9 mouse cellular contexts compared by ENCODE assay signal in genomic region chr5:134101883-134102282, GRCm38 (mm10). TPM values are rescaled to one million over a fixed set of nuclear protein-coding genes. Genes with fewer than 3 reads are reported as not detected.
A peak's percentile ranks its signal among the peaks of the same experiment; 100 is the strongest.
DNase-seq lines count a peak whose midpoint lies in the region; ATAC-seq and TF ChIP-seq lines count a peak whose summit lies in the region.
"Had no signal": no experiment of that assay in that cellular context is flagged by ENCODE, and none has a peak within 500 bp of the region (broad histone marks: within the 10 kb centered on the region; RNA-seq: fewer than 3 reads in every experiment).

No protein-coding gene starts in this region.

- TF ChIP-seq POLR2A in small intestine, adult 2 months (IDR thresholded peaks at IDR 0.05; ENCODE audit: low read depth, low read length), result no peak

- TF ChIP-seq CTCF in forebrain, postnatal 0 days (IDR thresholded peaks at IDR 0.05; ENCODE audit: low read depth), result no peak
- TF ChIP-seq CTCF in small intestine, adult 2 months (IDR thresholded peaks at IDR 0.05; ENCODE audit: extremely low read depth, insufficient read length, insufficient replicate concordance, low read depth, low read length), result no peak

- peak; percentile 15 for DNase-seq in adrenal gland, postnatal 14 days
- DNase-seq in adrenal gland, postnatal 25 days, result no peak
- peak; percentile 77 for DNase-seq in 3T3-L1 (ENCODE audit: low read depth, low spot score)
- DNase-seq in forebrain, postnatal 0 days, result no peak
- DNase-seq in kidney, postnatal 4 days, result peak; percentile 46 to 67
- no peak for DNase-seq in right cerebral cortex, postnatal 25 days

- peaks cover 15% of the 10 kb centered on the region; the same call in 1 of the 2 replicates for H3K4me1 ChIP-seq in forebrain, postnatal 0 days (ENCODE audit: insufficient read depth)
- peaks cover 8% of the 10 kb centered on the region for H3K4me1 ChIP-seq in small intestine, adult 2 months (ENCODE audit: control insufficient read depth, insufficient read depth, insufficient read length, low read length)
- peaks cover 27% of the 10 kb centered on the region for H3K4me1 ChIP-seq in liver, embryonic 12.5 days

- no peaks in the 10 kb centered on the region for H3K27me3 ChIP-seq in forebrain, postnatal 0 days (ENCODE audit: insufficient read depth, low read length)
- no peaks in the 10 kb centered on the region for H3K27me3 ChIP-seq in small intestine, adult 2 months (ENCODE audit: control insufficient read depth, insufficient read depth, low read length)
- H3K27me3 ChIP-seq in liver, embryonic 12.5 days (replicated peaks), result peaks cover 30% of the 10 kb centered on the region

- H3K4me2 ChIP-seq in forebrain, postnatal 0 days (ENCODE audit: low read depth), result peak overlapping the region; percentile 85
- no peak overlapping the region for H3K4me2 ChIP-seq in liver, embryonic 12.5 days
- H3K4me2 ChIP-seq: liver, embryonic 15.5 days had no signal

- ATAC-seq in forebrain, postnatal 0 days, result no peak
- no peak for ATAC-seq in liver, embryonic 12.5 days

- H3K27ac ChIP-seq in forebrain, postnatal 0 days (ENCODE audit: low read depth, low read length), result no peak overlapping the region
- peak overlapping the region; percentile 66 for H3K27ac ChIP-seq in small intestine, adult 2 months (ENCODE audit: insufficient read depth, low read depth, low read length)
- no peak overlapping the region for H3K27ac ChIP-seq in liver, embryonic 12.5 days
- H3K27ac ChIP-seq: liver, embryonic 15.5 days had no signal

- 0 out of 2 replicates have a peak overlapping the region, but pooled peaks have one; percentile 2 for H3K9ac ChIP-seq in forebrain, postnatal 0 days
- H3K9ac ChIP-seq in liver, embryonic 12.5 days, result no peak overlapping the region
- H3K9ac ChIP-seq: liver, embryonic 15.5 days had no signal

- peak overlapping the region; percentile 81 for H3K4me3 ChIP-seq in forebrain, postnatal 0 days (ENCODE audit: low read depth, low read length)
- H3K4me3 ChIP-seq in small intestine, adult 2 months (ENCODE audit: low read depth, low read length), result peak overlapping the region; percentile 21; the same call in 1 of the 2 replicates
- no peak overlapping the region for H3K4me3 ChIP-seq in liver, embryonic 12.5 days
- H3K4me3 ChIP-seq: liver, embryonic 15.5 days had no signal

- WGBS in forebrain, postnatal 0 days, result 34% methylated on average over 5 of the region's 5 CpGs
- 13% methylated on average over 5 of the region's 5 CpGs for WGBS in small intestine, adult 2 months
- 46% methylated on average over 5 of the region's 5 CpGs for WGBS in liver, embryonic 12.5 days (ENCODE audit: insufficient replicate concordance)

- H3K9me3 ChIP-seq in forebrain, postnatal 0 days (ENCODE audit: low read length), result no peaks in the 10 kb centered on the region
- H3K9me3 ChIP-seq in liver, embryonic 12.5 days (replicated peaks), result no peaks in the 10 kb centered on the region
- H3K9me3 ChIP-seq: liver, embryonic 15.5 days had no signal

- H3K36me3 ChIP-seq in forebrain, postnatal 0 days (ENCODE audit: insufficient read depth), result 0 out of 2 replicates have a peak, but pooled peaks cover 6% of the 10 kb centered on the region
- no peaks in the 10 kb centered on the region for H3K36me3 ChIP-seq in small intestine, adult 2 months (ENCODE audit: control insufficient read depth, insufficient read depth, low read length)
- no peaks in the 10 kb centered on the region for H3K36me3 ChIP-seq in liver, embryonic 12.5 days
- H3K36me3 ChIP-seq: liver, embryonic 15.5 days had no signal

RNA-seq across cellular contexts. Expression of gene Castor2, which starts 2.4 kb away (rescaled TPM):
- total RNA-seq in adrenal gland, postnatal 14 days (2021), result 11.2 and 12.9 TPM in 2 replicates
- total RNA-seq in adrenal gland, postnatal 25 days (2021), result 12.7 and 12.9 TPM in 2 replicates
- total RNA-seq in forebrain, postnatal 0 days (2014; rRNA removed), result 16.8 and 19.3 TPM in 2 replicates
- 18.9 and 21.9 TPM in 2 replicates for polyA plus RNA-seq in forebrain, postnatal 0 days (2015; fragmentation: Nextera tagmentation; extraction: Ambion mirVana)
- polyA plus RNA-seq in small intestine, adult 2 months (2012; rRNA removed), result 10.8 and 20.0 TPM in 2 replicates
- 1.1 and 1.2 TPM in 2 replicates for polyA plus RNA-seq in liver, embryonic 12.5 days (2016; fragmentation: Nextera tagmentation; extraction: Ambion mirVana)

Comparison
In these comparisons a context has a peak if more than half of its experiments do, and no peak if none do; other contexts are left out.
1. DNase-seq: peak in adrenal gland, postnatal 14 days (single experiment), 3T3-L1 (single experiment) and kidney, postnatal 4 days (2 of 2); none in adrenal gland, postnatal 25 days (single experiment), forebrain, postnatal 0 days (single experiment) and right cerebral cortex, postnatal 25 days (single experiment).